Mouse (Mus musculus) heart, embryonic 11.5 days (tissue): ENCODE measurements around the gene Syna. TPM values are rescaled to one million over a fixed set of nuclear protein-coding genes. Genes with fewer than 3 reads are reported as not detected.

Experiments
- ATAC-seq: fragments of 200-750 bp; cut with Nextera tagmentation; replicated peaks from 2 replicates; pipeline ENCODE4 v1.8.0; 2017; ENCODE audit warnings: moderate library complexity; ENCODE audit not compliant: insufficient number of reproducible peaks, low FRiP score, low TSS enrichment
- H3K27ac ChIP-seq: fragments of 300-500 bp; sonication (generic); 2 replicates; pipeline ENCODE4 v1.5.1; 2014; ENCODE audit warnings: mild to moderate bottlenecking, low read depth, low read length
- H3K27me3 ChIP-seq: fragments of 300-500 bp; sonication (generic); 2 replicates; pipeline ENCODE4 v1.6.1; 2014; ENCODE audit warnings: mild to moderate bottlenecking, low read length, mixed read lengths; ENCODE audit not compliant: control insufficient read depth, insufficient read depth
- H3K36me3 ChIP-seq: fragments of 300-500 bp; sonication (generic); 2 replicates; pipeline ENCODE4 v1.6.1; 2014; ENCODE audit warnings: mild to moderate bottlenecking, low read length, moderate library complexity, mixed read lengths; ENCODE audit not compliant: control insufficient read depth, insufficient read depth
- H3K4me1 ChIP-seq: fragments of 300-500 bp; sonication (generic); 2 replicates; pipeline ENCODE4 v1.6.1; 2014; ENCODE audit warnings: low read length; ENCODE audit not compliant: control insufficient read depth, insufficient read depth
- H3K4me2 ChIP-seq: fragments of 300-500 bp; sonication (generic); 2 replicates; pipeline ENCODE4 v1.6.1; 2014; ENCODE audit warnings: mild to moderate bottlenecking, moderate library complexity
- H3K4me3 ChIP-seq: fragments of 300-500 bp; sonication (generic); 2 replicates; pipeline ENCODE4 v1.5.1; 2014; ENCODE audit warnings: low read depth, low read length
- H3K9ac ChIP-seq: fragments of 300-500 bp; sonication (generic); 2 replicates; pipeline ENCODE4 v1.6.1; 2014; ENCODE audit warnings: mild to moderate bottlenecking, low read depth, low read length, moderate library complexity
- H3K9me3 ChIP-seq: fragments of 300-500 bp; sonication (generic); replicated peaks from 2 replicates; pipeline ENCODE4 v1.6.1; 2016; ENCODE audit warnings: low read length; ENCODE audit not compliant: control insufficient read depth
- WGBS: fragments of 180-500 bp; shearing (Covaris S2); extraction: QIAGEN DNeasy Blood & Tissue Kit; methylation state at CpG from one replicate; pipeline ENCODE4 v1.1.7; 2014; ENCODE audit not compliant: insufficient replicate concordance; 5-methylcytosine and 5-hydroxymethylcytosine counted together
- polyA plus RNA-seq: library from polyadenylated mRNA; unstranded; fragments of >200 nt; fragmentation: Nextera tagmentation; extraction: Ambion mirVana; gene quantifications from 2 replicates; pipeline ENCODE4 v1.2.1, GENCODE M21; 2014

Syna gene
- polyA plus RNA-seq, 1 experiment from 2014 or later = not detected

GRCm38 (mm10) chr5:134572508-134573214 lies 12.7 kb upstream of the Syna start:
- no peak for ATAC-seq

GRCm38 (mm10) chr5:134571730-134572507 lies 11.9 kb upstream of the Syna start:
- Histone ChIP-seq H3K27ac (0 out of 2 replicates have a peak overlapping the region, but pooled peaks have one; percentile 31), H3K27me3 (no peaks in the 10 kb centered on the region), H3K4me2 (peak overlapping the region; percentile 78), H3K4me1 (no peaks in the 10 kb centered on the region), H3K9ac (peak overlapping the region; percentile 36), H3K4me3 (peak overlapping the region; percentile 48), H3K9me3 (no peaks in the 10 kb centered on the region; the same call in 1 of the 2 replicates), H3K36me3 (no peaks in the 10 kb centered on the region)
- no peak for ATAC-seq
- WGBS = 2% methylated on average over 23 of the region's 23 CpGs

More at GRCm38 (mm10) chr5:134572508-134573214, 12.7 kb upstream of the Syna start:
- H3K27me3 ChIP-seq = no peaks in the 10 kb centered on the region
- no peak overlapping the region for H3K27ac ChIP-seq
- H3K9ac ChIP-seq = peak overlapping the region; percentile 36
- peak overlapping the region; percentile 48 for H3K4me3 ChIP-seq
- no peaks in the 10 kb centered on the region; the same call in 1 of the 2 replicates for H3K9me3 ChIP-seq
- WGBS = 29% methylated on average over 10 of the region's 10 CpGs
- H3K36me3 ChIP-seq = no peaks in the 10 kb centered on the region
- no peaks in the 10 kb centered on the region for H3K4me1 ChIP-seq
- peak overlapping the region; percentile 78 for H3K4me2 ChIP-seq

GRCm38 (mm10) chr5:134568964-134569491 lies 9.1 kb upstream of the Syna start:
- H3K9ac ChIP-seq = no peak overlapping the region
- no peak for ATAC-seq
- no peak overlapping the region for H3K4me3 ChIP-seq
- no peak overlapping the region; the same call in 1 of the 2 replicates for H3K27ac ChIP-seq
- H3K4me2 ChIP-seq = no peak overlapping the region
- H3K36me3 ChIP-seq = no peaks in the 10 kb centered on the region
- H3K27me3 ChIP-seq = no peaks in the 10 kb centered on the region
- H3K4me1 ChIP-seq = no peaks in the 10 kb centered on the region
- no peaks in the 10 kb centered on the region; the same call in 1 of the 2 replicates for H3K9me3 ChIP-seq
- 53% methylated on average over 8 of the region's 8 CpGs for WGBS

- Histone ChIP-seq H3K4me3 (no peak overlapping the region), H3K9ac (no peak overlapping the region), H3K36me3 (no peaks in the 10 kb centered on the region), H3K27ac (no peak overlapping the region), H3K9me3 (no peaks in the 10 kb centered on the region; the same call in 1 of the 2 replicates), H3K4me1 (no peaks in the 10 kb centered on the region), H3K27me3 (no peaks in the 10 kb centered on the region), H3K4me2 (no peak overlapping the region)
- ATAC-seq = no peak
- WGBS = 58% methylated on average over 3 of the region's 3 CpGs
Observed at GRCm38 (mm10) chr5:134568030-134568429, 8.1 kb upstream of the Syna start.

GRCm38 (mm10) chr5:134567445-134567844 lies 7.5 kb upstream of the Syna start:
- Histone ChIP-seq H3K4me1 (no peaks in the 10 kb centered on the region), H3K9ac (no peak overlapping the region), H3K27ac (no peak overlapping the region), H3K4me2 (no peak overlapping the region), H3K9me3 (no peaks in the 10 kb centered on the region; the same call in 1 of the 2 replicates), H3K27me3 (no peaks in the 10 kb centered on the region), H3K4me3 (no peak overlapping the region), H3K36me3 (no peaks in the 10 kb centered on the region)
- WGBS = 57% methylated on average over 4 of the region's 4 CpGs
- ATAC-seq = no peak

GRCm38 (mm10) chr5:134565696-134566095 lies 5.7 kb upstream of the Syna start:
- 74% methylated on average over 6 of the region's 6 CpGs for WGBS
- Histone ChIP-seq H3K27ac (no peak overlapping the region), H3K36me3 (no peaks in the 10 kb centered on the region), H3K27me3 (no peaks in the 10 kb centered on the region), H3K9ac (no peak overlapping the region), H3K9me3 (no peaks in the 10 kb centered on the region), H3K4me2 (no peak overlapping the region), H3K4me1 (no peaks in the 10 kb centered on the region), H3K4me3 (no peak overlapping the region)
- no peak for ATAC-seq

GRCm38 (mm10) chr5:134564272-134564671 lies 4.3 kb upstream of the Syna start:
- Histone ChIP-seq H3K4me3 (no peak overlapping the region), H3K27me3 (no peaks in the 10 kb centered on the region), H3K27ac (no peak overlapping the region), H3K4me2 (no peak overlapping the region), H3K9ac (no peak overlapping the region), H3K9me3 (no peaks in the 10 kb centered on the region), H3K4me1 (no peaks in the 10 kb centered on the region), H3K36me3 (no peaks in the 10 kb centered on the region)
- 93% methylated on average over 2 of the region's 2 CpGs for WGBS
- no peak for ATAC-seq

GRCm38 (mm10) chr5:134560450-134561171 lies 640 bp upstream of the Syna start:
- H3K4me2 ChIP-seq = no peak overlapping the region
- no peak for ATAC-seq
- no peaks in the 10 kb centered on the region for H3K9me3 ChIP-seq
- H3K9ac ChIP-seq = no peak overlapping the region
- H3K4me3 ChIP-seq = no peak overlapping the region
- WGBS = 70% methylated on average over 16 of the region's 16 CpGs
- no peak overlapping the region for H3K27ac ChIP-seq
- H3K27me3 ChIP-seq = no peaks in the 10 kb centered on the region
- H3K4me1 ChIP-seq = peaks cover 5% of the 10 kb centered on the region
- H3K36me3 ChIP-seq = no peaks in the 10 kb centered on the region
